Mouse (Mus musculus) spleen, postnatal 36 days (tissue): ENCODE data around the gene Galnt2.

ENCODE experiments used
- DNase-seq, 2 experiments: peaks; one replicate each; pipeline ENCODE4 v3.0.0; 2022; ENCODE audit warnings: low spot score in 2 of 2, mixed read lengths in 1 of 2

Galnt2 gene

GRCm38 (mm10) chr8:124371410-124372123, 140.4 kb downstream of the Galnt2 start:
- DNase-seq = no peak

GRCm38 (mm10) chr8:124373753-124374152, 142.6 kb downstream of the Galnt2 start:
- no peak for DNase-seq

- no peak for DNase-seq
These were observed 144.0 kb downstream of the Galnt2 start for GRCm38 (mm10) chr8:124375168-124375567.

- DNase-seq = no peak
These were observed 144.5 kb downstream of the Galnt2 start for GRCm38 (mm10) chr8:124375727-124376126.

- DNase-seq = no peak
These were observed 145.2 kb downstream of the Galnt2 start for GRCm38 (mm10) chr8:124376406-124376805.

DNA sequence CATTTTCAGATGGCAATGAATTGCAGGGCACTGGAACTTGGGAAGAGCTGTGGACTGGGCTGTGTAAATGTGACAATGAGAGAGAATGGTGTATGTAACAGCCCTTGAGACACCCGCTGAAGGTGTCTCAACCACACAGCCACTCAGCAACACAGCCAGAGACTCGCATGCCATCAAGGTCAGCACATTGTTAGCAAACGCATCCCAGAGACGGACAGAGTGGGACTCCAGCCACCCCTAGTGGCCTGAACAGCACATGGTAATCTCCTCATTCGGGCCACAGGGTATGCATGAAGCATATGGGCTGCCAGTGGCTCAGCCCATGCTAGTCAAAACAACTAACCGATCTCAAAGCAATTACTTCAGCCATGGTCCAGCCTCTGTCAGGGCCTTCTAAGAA, 148.1 kb downstream of the Galnt2 start:
- no peak for DNase-seq

GRCm38 (mm10) chr8:124382235-124382634, 151.0 kb downstream of the Galnt2 start:
- no peak for DNase-seq

GRCm38 (mm10) chr8:124384336-124384735, 153.1 kb downstream of the Galnt2 start:
- no peak for DNase-seq

GRCm38 (mm10) chr8:124386225-124386899, 155.2 kb downstream of the Galnt2 start:
- no peak for DNase-seq

GRCm38 (mm10) chr8:124389495-124389894, 158.3 kb downstream of the Galnt2 start:
- no peak for DNase-seq

DNA sequence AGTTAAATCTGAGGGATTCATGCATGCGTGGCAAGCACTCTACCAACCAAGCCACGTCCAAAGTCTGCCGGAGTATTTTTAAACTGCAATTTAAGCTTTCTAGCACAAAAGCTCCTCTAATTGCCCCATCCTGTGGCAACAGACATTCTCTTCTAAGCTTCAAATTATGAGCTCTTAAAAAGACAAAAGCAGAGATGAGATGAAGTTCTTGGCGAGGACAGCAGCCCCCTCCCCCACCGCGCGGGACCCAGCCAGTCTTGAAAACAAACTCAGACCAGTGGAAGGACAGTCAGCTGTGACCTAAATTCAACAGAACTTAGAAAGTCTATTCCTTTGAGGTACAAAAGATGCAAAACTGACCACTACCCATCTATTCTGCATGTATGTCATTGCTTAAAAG, 160.0 kb downstream of the Galnt2 start:
- DNase-seq = no peak

GRCm38 (mm10) chr8:124392271-124393012, 161.3 kb downstream of the Galnt2 start:
- no peak for DNase-seq

DNA sequence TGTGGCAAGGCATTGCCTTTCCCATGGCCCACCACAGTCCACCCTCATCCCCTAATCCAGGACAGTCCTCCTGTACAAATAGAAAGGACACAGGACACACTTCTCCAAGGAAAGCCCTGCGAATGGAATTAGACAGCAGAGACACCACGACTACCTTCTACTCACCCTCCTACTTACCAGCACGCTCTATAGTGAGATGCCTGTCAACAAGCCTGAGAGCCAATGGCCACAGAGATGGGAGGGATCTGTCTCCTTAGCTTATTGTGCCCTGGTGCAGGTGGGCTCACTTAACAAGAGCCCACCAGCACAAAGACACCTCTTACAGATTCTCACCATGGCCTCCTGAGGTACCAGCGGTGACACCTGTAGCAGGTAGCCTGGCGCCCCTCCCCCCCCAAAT, 161.8 kb downstream of the Galnt2 start:
- DNase-seq = no peak

GRCm38 (mm10) chr8:124393927-124394326, 162.7 kb downstream of the Galnt2 start:
- DNase-seq = no peak

DNA sequence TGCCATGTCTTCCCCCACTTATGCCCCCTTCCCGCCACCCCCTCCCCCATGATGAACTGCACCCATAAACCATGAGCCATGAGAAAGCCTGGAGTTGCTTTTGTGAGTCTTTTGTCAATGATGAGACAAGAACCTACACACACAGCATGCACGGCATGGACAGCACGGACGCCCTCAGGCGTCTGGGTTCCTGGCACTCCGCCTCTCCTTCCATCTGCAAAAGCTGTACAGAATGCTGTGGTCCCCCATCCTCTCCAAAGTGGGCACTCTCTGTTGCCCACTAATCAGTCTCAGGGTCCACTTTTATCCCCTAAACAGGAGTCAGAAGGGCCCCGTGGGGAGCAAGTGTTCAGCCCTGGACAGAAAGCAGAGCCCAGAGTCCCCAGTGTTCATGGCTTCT, 163.8 kb downstream of the Galnt2 start:
- DNase-seq = no peak
